Mouse (Mus musculus) bone marrow macrophage, adult 2 months (primary cell): Measurements from ENCODE around the gene Stim1.

Experiments
- CTCF ChIP-seq: IDR thresholded peaks from 2 replicates; pipeline ENCODE4 v1.5.1; 2012; ENCODE audit warnings: low read depth, mild to moderate bottlenecking, low read length, moderate library complexity
- POLR2A ChIP-seq: IDR thresholded peaks from 2 replicates; pipeline ENCODE4 v1.6.1; 2012; ENCODE audit warnings: mild to moderate bottlenecking, low read depth, low read length, borderline replicate concordance

GRCm38 (mm10) chr7:102446438-102446837 is 178.8 kb downstream of the Stim1 start:
- TF ChIP-seq POLR2A (no peak), CTCF (no peak)
